Mouse (Mus musculus) myocyte (in vitro differentiated cells): Measurements from ENCODE around the gene Slc25a28. TPM values are rescaled to one million over a fixed set of nuclear protein-coding genes. Genes with fewer than 3 reads are reported as not detected.

Source experiments
- H3K27me3 ChIP-seq: one replicate; pipeline ENCODE4 v1.6.1; 2011; ENCODE audit not compliant: control insufficient read depth, insufficient read depth, insufficient read length
- H3K36me3 ChIP-seq: one replicate; pipeline ENCODE4 v1.6.1; 2011; ENCODE audit not compliant: control insufficient read depth, insufficient read depth
- H3K4me2 ChIP-seq: one replicate; pipeline ENCODE4 v1.6.1; 2011; ENCODE audit warnings: low read depth, control low read depth
- H3K4me3 ChIP-seq: one replicate; pipeline ENCODE4 v1.5.1; 2011; ENCODE audit warnings: mild to moderate bottlenecking, control low read depth, moderate library complexity
- H3K79me2 ChIP-seq: one replicate; pipeline ENCODE4 v1.6.1; 2011; ENCODE audit not compliant: control insufficient read depth, insufficient read depth
- H3ac ChIP-seq: one replicate; pipeline ENCODE4 v1.6.1; 2011; ENCODE audit not compliant: control insufficient read depth, insufficient read length
- CEBPB ChIP-seq: IDR thresholded peaks from 2 replicates; pipeline ENCODE4 v1.6.1; 2011; ENCODE audit warnings: mild to moderate bottlenecking, moderate library complexity; ENCODE audit not compliant: poor library complexity, insufficient read depth, severe bottlenecking
- E2F4 ChIP-seq: IDR thresholded peaks from one replicate; pipeline ENCODE4 v1.6.1; 2011; ENCODE audit warnings: mild to moderate bottlenecking, control low read depth, moderate library complexity; ENCODE audit not compliant: insufficient read depth
- MAX ChIP-seq: IDR thresholded peaks from one replicate; pipeline ENCODE4 v1.6.1; 2011; ENCODE audit warnings: low read depth, mild to moderate bottlenecking, control low read depth
- MYOD1 ChIP-seq, 3 experiments: IDR thresholded peaks; one replicate each; pipeline ENCODE4 v1.6.1; 2011; ENCODE audit warnings: control low read depth in 2 of 3, low read depth in 2 of 3, mild to moderate bottlenecking in 2 of 3, moderate library complexity in 1 of 3; ENCODE audit not compliant: insufficient read length in 2 of 3, control insufficient read depth in 1 of 3
- MYOG ChIP-seq, 3 experiments: IDR thresholded peaks; one replicate each; pipeline ENCODE4 v1.6.1; 2011; ENCODE audit warnings: control low read depth in 2 of 3, low read depth in 2 of 3, mild to moderate bottlenecking in 2 of 3; ENCODE audit not compliant: insufficient read length in 2 of 3, control insufficient read depth in 1 of 3, insufficient read depth in 1 of 3
- POLR2A ChIP-seq: IDR thresholded peaks from one replicate; pipeline ENCODE4 v1.6.1; 2011; ENCODE audit warnings: low read depth, mild to moderate bottlenecking, control low read depth, moderate library complexity; ENCODE audit not compliant: insufficient read length
- POLR2AphosphoS2 ChIP-seq: IDR thresholded peaks from one replicate; pipeline ENCODE4 v1.6.1; 2011; ENCODE audit warnings: low read depth, control low read depth; ENCODE audit not compliant: insufficient read length
- REST ChIP-seq: IDR thresholded peaks from one replicate; pipeline ENCODE4 v1.6.1; 2011; ENCODE audit warnings: mild to moderate bottlenecking, control low read depth, moderate library complexity; ENCODE audit not compliant: insufficient read depth, insufficient read length
- SRF ChIP-seq: IDR thresholded peaks from one replicate; pipeline ENCODE4 v1.6.1; 2011; ENCODE audit warnings: low read depth; ENCODE audit not compliant: control insufficient read depth, insufficient read length
- TCF12 ChIP-seq: IDR thresholded peaks from one replicate; pipeline ENCODE4 v1.6.1; 2011; ENCODE audit warnings: mild to moderate bottlenecking, control low read depth; ENCODE audit not compliant: poor library complexity, insufficient read depth, severe bottlenecking
- TCF3 ChIP-seq: IDR thresholded peaks from one replicate; pipeline ENCODE4 v1.6.1; 2011; ENCODE audit warnings: low read depth, control low read depth; ENCODE audit not compliant: insufficient read length
- USF1 ChIP-seq: IDR thresholded peaks from one replicate; pipeline ENCODE4 v1.6.1; 2011; ENCODE audit warnings: low read depth, mild to moderate bottlenecking, control low read depth, moderate library complexity
- polyA plus RNA-seq: library from polyadenylated mRNA; unstranded; fragments of >200 nt; fragmentation: generic; extraction: Trizol; gene quantifications from one replicate; pipeline ENCODE4 v1.2.1, GENCODE M21; 2012; ENCODE audit warnings: missing spikeins

The Slc25a28 gene
- polyA plus RNA-seq, 1 experiment: 25.5 TPM

GRCm38 (mm10) chr19:43704787-43705497 is 30.3 kb upstream of the Slc25a28 start:
- peaks cover 5% of the 10 kb centered on the region for H3K36me3 ChIP-seq
- no peaks in the 10 kb centered on the region for H3K27me3 ChIP-seq
- no peak for TF ChIP-seq POLR2AphosphoS2
- TF ChIP-seq POLR2A: no peak
- TF ChIP-seq TCF12: no peak
- TF ChIP-seq CEBPB: no peak
- no peak for TF ChIP-seq MAX
- no peak for TF ChIP-seq USF1
- TF ChIP-seq MYOG (IDR thresholded peaks at IDR 0.05; ENCODE audit: control insufficient read depth in 1 of 3, insufficient read depth in 1 of 3, insufficient read length in 2 of 3, low read depth in 2 of 3): no peak
- TF ChIP-seq E2F4: no peak
- TF ChIP-seq REST: no peak
- TF ChIP-seq MYOD1 (IDR thresholded peaks at IDR 0.05; ENCODE audit: control insufficient read depth in 1 of 3, insufficient read length in 2 of 3, low read depth in 2 of 3): no peak
- no peak for TF ChIP-seq TCF3
- TF ChIP-seq SRF: no peak
- H3K79me2 ChIP-seq: no peaks in the 10 kb centered on the region
- H3K4me3 ChIP-seq: no peak overlapping the region
- H3K4me2 ChIP-seq: no peak overlapping the region
- no peak overlapping the region for H3ac ChIP-seq

- no peak for TF ChIP-seq TCF3
- TF ChIP-seq POLR2AphosphoS2: no peak
- TF ChIP-seq CEBPB: no peak
- TF ChIP-seq REST: no peak
- TF ChIP-seq SRF: no peak
- no peak for TF ChIP-seq MYOG (IDR thresholded peaks at IDR 0.05; ENCODE audit: control insufficient read depth in 1 of 3, insufficient read depth in 1 of 3, insufficient read length in 2 of 3, low read depth in 2 of 3)
- TF ChIP-seq POLR2A: no peak
- no peak for TF ChIP-seq E2F4
- TF ChIP-seq MAX: no peak
- no peak for TF ChIP-seq USF1
- TF ChIP-seq MYOD1 (IDR thresholded peaks at IDR 0.05; ENCODE audit: control insufficient read depth in 1 of 3, insufficient read length in 2 of 3, low read depth in 2 of 3): no peak
- no peak for TF ChIP-seq TCF12
- Histone ChIP-seq H3K79me2 (no peaks in the 10 kb centered on the region), H3K36me3 (peaks cover 5% of the 10 kb centered on the region), H3K4me3 (no peak overlapping the region), H3ac (no peak overlapping the region), H3K4me2 (no peak overlapping the region), H3K27me3 (no peaks in the 10 kb centered on the region)
Observed at GRCm38 (mm10) chr19:43704211-43704610, 29.5 kb upstream of the Slc25a28 start.

- H3K4me3 ChIP-seq: no peak overlapping the region
- H3K27me3 ChIP-seq: no peaks in the 10 kb centered on the region
- H3K36me3 ChIP-seq: peaks cover 5% of the 10 kb centered on the region
- no peak for TF ChIP-seq TCF3
- no peak for TF ChIP-seq POLR2A
- TF ChIP-seq MYOD1 (IDR thresholded peaks at IDR 0.05; ENCODE audit: control insufficient read depth in 1 of 3, insufficient read length in 2 of 3, low read depth in 2 of 3): no peak
- TF ChIP-seq TCF12: no peak
- no peak for TF ChIP-seq MYOG (IDR thresholded peaks at IDR 0.05; ENCODE audit: control insufficient read depth in 1 of 3, insufficient read depth in 1 of 3, insufficient read length in 2 of 3, low read depth in 2 of 3)
- no peak for TF ChIP-seq REST
- no peak for TF ChIP-seq CEBPB
- TF ChIP-seq SRF: no peak
- no peak for TF ChIP-seq E2F4
- TF ChIP-seq MAX: no peak
- TF ChIP-seq USF1: no peak
- TF ChIP-seq POLR2AphosphoS2: no peak
- no peak overlapping the region for H3ac ChIP-seq
- H3K4me2 ChIP-seq: no peak overlapping the region
- H3K79me2 ChIP-seq: no peaks in the 10 kb centered on the region
Observed at GRCm38 (mm10) chr19:43699763-43700155, 25.1 kb upstream of the Slc25a28 start.

- Histone ChIP-seq H3K4me3 (no peak overlapping the region), H3K36me3 (peaks cover 5% of the 10 kb centered on the region), H3K79me2 (no peaks in the 10 kb centered on the region), H3K4me2 (peak overlapping the region; percentile 16), H3ac (no peak overlapping the region), H3K27me3 (no peaks in the 10 kb centered on the region)
- TF ChIP-seq CEBPB (no peak), MAX (no peak), TCF3 (no peak)
Observed at GRCm38 (mm10) chr19:43699021-43699762, 24.5 kb upstream of the Slc25a28 start.
